ENCODE assay signal across 8 mouse cellular contexts in genomic region chr15:101113176-101113575, GRCm38 (mm10). TPM values are rescaled to one million over a fixed set of nuclear protein-coding genes. Genes with fewer than 3 reads are reported as not detected.
DNase-seq lines count a peak whose midpoint lies in the region; ATAC-seq lines count a peak whose summit lies in the region.

No protein-coding gene starts in this region.

- ATAC-seq in monocyte, adult 5-6 weeks (replicated peaks; ENCODE audit: insufficient number of reproducible peaks, low FRiP score, low TSS enrichment, poor library complexity, severe bottlenecking) = peak; percentile 90

- DNase-seq in thymus, postnatal 14 days = peak; percentile 15
- DNase-seq in thymus, postnatal 10 days (ENCODE audit: low spot score in 2 of 2) = no peak
- DNase-seq in fibroblast of lung, adult 2 months (ENCODE audit: low read depth) = peak; percentile 89
- peak; percentile 76 to 81 for DNase-seq in kidney, postnatal 36 days
- DNase-seq in retina, embryonic 14.5 days (ENCODE audit: low spot score) = no peak
- DNase-seq in frontal cortex, postnatal 36 days (ENCODE audit: low spot score in 2 of 2) = no peak
- no peak for DNase-seq in layer of hippocampus, postnatal 14 days (ENCODE audit: low spot score in 2 of 2)

RNA-seq across cellular contexts. Expression of gene Ankrd33, which starts 2.4 kb away (rescaled TPM):
- total RNA-seq in monocyte, adult 5-6 weeks (2017) = not detected in 3 replicates
- not detected for total RNA-seq in layer of hippocampus, postnatal 14 days (2021)

RNA-seq across cellular contexts. Expression of gene Acvrl1, which starts 15.1 kb away (rescaled TPM):
- total RNA-seq in monocyte, adult 5-6 weeks (2017) = 8.5 to 20.0 TPM (median 11.2 TPM) in 3 replicates
- total RNA-seq in layer of hippocampus, postnatal 14 days (2021) = 10 to 100 TPM; 11.9 to 12.0 TPM

RNA-seq across cellular contexts. Expression of gene Fignl2, which starts 34.8 kb away (rescaled TPM):
- 0.57 TPM in 1 of 3 replicates, not detected in the others for total RNA-seq in monocyte, adult 5-6 weeks (2017)
- total RNA-seq in layer of hippocampus, postnatal 14 days (2021) = 1 to 10 TPM; 1.1 to 1.2 TPM

Comparison
In these comparisons a context has a peak if more than half of its experiments do, and no peak if none do; other contexts are left out.
1. DNase-seq: peak in thymus, postnatal 14 days (single experiment), fibroblast of lung, adult 2 months (single experiment) and kidney, postnatal 36 days (2 of 2); none in thymus, postnatal 10 days (0 of 2), retina, embryonic 14.5 days (single experiment), frontal cortex, postnatal 36 days (0 of 2) and layer of hippocampus, postnatal 14 days (0 of 2).